Mouse (Mus musculus): ENCODE measurements around the gene Rimbp3. TPM values are rescaled to one million over a fixed set of nuclear protein-coding genes. Genes with fewer than 3 reads are reported as not detected.

Rimbp3 gene
- polyA plus RNA-seq, 1 experiment from 2014 or later, result 0.05 TPM

GRCm38 (mm10) chr16:17185475-17185874 is 22.9 kb upstream of the Rimbp3 start:
- no peak for DNase-seq (ENCODE audit: low read depth, low spot score)
- in situ Hi-C loops (cut with MboI; ENCODE audit: low pct_unique_long_range_greater_than_20kb), result no loop called here
- ATAC-seq, result no peak
- ChIA-PET POLR2A (no interaction called here), CTCF (no interaction called here)
- no peak for TF ChIP-seq CTCF (IDR thresholded peaks at IDR 0.05)
- H3K27me3 ChIP-seq, result no peaks in the 10 kb centered on the region

- no peak for ATAC-seq
- no peaks in the 10 kb centered on the region for H3K27me3 ChIP-seq
- TF ChIP-seq CTCF (IDR thresholded peaks at IDR 0.05), result no peak
- POLR2A ChIA-PET, result no interaction called here
- CTCF ChIA-PET, result no interaction called here
- no peak for DNase-seq (ENCODE audit: low read depth, low spot score)
- in situ Hi-C loops (cut with MboI; ENCODE audit: low pct_unique_long_range_greater_than_20kb), result no loop called here
Observed at GRCm38 (mm10) chr16:17193823-17194222, 14.6 kb upstream of the Rimbp3 start.

- in situ Hi-C loops (cut with MboI; ENCODE audit: low pct_unique_long_range_greater_than_20kb), result loop anchor here (5.0 kb wide), 2 partner anchors 68 to 82 kb away; partner anchors contain the start of gene Sdf2l1
- DNase-seq (ENCODE audit: low read depth, low spot score) (no peak), ATAC-seq (no peak)
- no peaks in the 10 kb centered on the region for H3K27me3 ChIP-seq
- ChIA-PET CTCF (interaction anchor here (1.1 kb wide), 1 partner anchor 9 kb away, joined by 3 read pairs; no protein-coding TSS in a partner anchor), POLR2A (interaction anchor here (0.6 to 1.0 kb wide), 2 partner anchors 9 to 75 kb away, joined by 3 to 4 read pairs; no protein-coding TSS in a partner anchor)
- no peak for TF ChIP-seq CTCF (IDR thresholded peaks at IDR 0.05)
Observed at GRCm38 (mm10) chr16:17200121-17200952, 8.1 kb upstream of the Rimbp3 start.

GRCm38 (mm10) chr16:17200953-17201707 is 7.3 kb upstream of the Rimbp3 start:
- H3K27me3 ChIP-seq, result no peaks in the 10 kb centered on the region
- DNase-seq (ENCODE audit: low read depth, low spot score) (no peak), ATAC-seq (peak; percentile 39)
- no peak for TF ChIP-seq CTCF (IDR thresholded peaks at IDR 0.05)
- ChIA-PET POLR2A (interaction anchor here (0.6 to 1.0 kb wide), 2 partner anchors 8 to 74 kb away, joined by 3 to 4 read pairs; no protein-coding TSS in a partner anchor), CTCF (no interaction called here)
- in situ Hi-C loops (cut with MboI; ENCODE audit: low pct_unique_long_range_greater_than_20kb), result loop anchor here (5.0 kb wide), 2 partner anchors 69 to 81 kb away; partner anchors contain the start of gene Sdf2l1

- DNase-seq (ENCODE audit: low read depth, low spot score), result no peak
- POLR2A ChIA-PET, result no interaction called here
- ATAC-seq, result no peak
- in situ Hi-C loops (cut with MboI; ENCODE audit: low pct_unique_long_range_greater_than_20kb), result loop anchor here (5.0 kb wide), 2 partner anchors 70 to 80 kb away; partner anchors contain the start of gene Sdf2l1
- CTCF ChIA-PET, result interaction anchor here (1.2 kb wide), 1 partner anchor 69 kb away, joined by 3 read pairs; no protein-coding TSS in a partner anchor
- no peak for TF ChIP-seq CTCF (IDR thresholded peaks at IDR 0.05)
- no peaks in the 10 kb centered on the region for H3K27me3 ChIP-seq
Observed at GRCm38 (mm10) chr16:17201977-17202376, 6.4 kb upstream of the Rimbp3 start.

- no peak for TF ChIP-seq CTCF (IDR thresholded peaks at IDR 0.05)
- DNase-seq (ENCODE audit: low read depth, low spot score) (no peak), ATAC-seq (no peak)
- in situ Hi-C loops (cut with MboI; ENCODE audit: low pct_unique_long_range_greater_than_20kb), result loop anchor here (5.0 kb wide), 2 partner anchors 70 to 80 kb away; partner anchors contain the start of gene Sdf2l1
- POLR2A ChIA-PET, result no interaction called here
- CTCF ChIA-PET, result interaction anchor here (1.2 kb wide), 1 partner anchor 68 kb away, joined by 3 read pairs; no protein-coding TSS in a partner anchor
- no peaks in the 10 kb centered on the region for H3K27me3 ChIP-seq
Observed at GRCm38 (mm10) chr16:17202549-17202948, 5.9 kb upstream of the Rimbp3 start, which contains the start of gene Ube2l3. TSS of gene Ube2l3 (minus strand) at chr16:17202649.

GRCm38 (mm10) chr16:17204990-17205389 is 3.4 kb upstream of the Rimbp3 start:
- ChIA-PET POLR2A (no interaction called here), CTCF (interaction anchor here (0.7 to 1.9 kb wide), 4 partner anchors 17 to 95 kb away, joined by 3 to 4 read pairs (median 3); no protein-coding TSS in a partner anchor)
- DNase-seq (ENCODE audit: low read depth, low spot score), result no peak
- H3K27me3 ChIP-seq, result no peaks in the 10 kb centered on the region
- TF ChIP-seq CTCF (IDR thresholded peaks at IDR 0.05), result no peak
- in situ Hi-C loops (cut with MboI; ENCODE audit: low pct_unique_long_range_greater_than_20kb), result loop anchor here (5.0 kb wide), 2 partner anchors 73 to 77 kb away; partner anchors contain the start of gene Sdf2l1
- ATAC-seq, result no peak

GRCm38 (mm10) chr16:17209404-17209960 is 1.1 kb downstream of the Rimbp3 start:
- POLR2A ChIA-PET, result interaction anchor here (1.2 to 1.4 kb wide), 2 partner anchors 9 to 40 kb away, joined by 3 read pairs; no protein-coding TSS in a partner anchor
- peak; percentile 25 for ATAC-seq

GRCm38 (mm10) chr16:17209981-17210838 is 1.8 kb downstream of the Rimbp3 start:
- DNase-seq (ENCODE audit: low read depth, low spot score) (no peak), ATAC-seq (peak; percentile 38)
- CTCF ChIA-PET, result interaction anchor here (0.7 to 5.6 kb wide), 20 partner anchors 10 to 104 kb away, joined by 3 to 39 read pairs (median 6); partner anchors contain the start of genes Hic2 and Tmem191c
- peaks cover 21% of the 10 kb centered on the region for H3K27me3 ChIP-seq
- TF ChIP-seq CTCF (IDR thresholded peaks at IDR 0.05), result no peak
- POLR2A ChIA-PET, result interaction anchor here (0.9 to 1.4 kb wide), 3 partner anchors 9 to 39 kb away, joined by 3 read pairs; no protein-coding TSS in a partner anchor
- in situ Hi-C loops (cut with MboI; ENCODE audit: low pct_unique_long_range_greater_than_20kb), result no loop called here

More at GRCm38 (mm10) chr16:17209404-17209960, 1.1 kb downstream of the Rimbp3 start:
- TF ChIP-seq CTCF (IDR thresholded peaks at IDR 0.05), result no peak
- CTCF ChIA-PET, result interaction anchor here (0.7 to 5.6 kb wide), 21 partner anchors 10 to 105 kb away, joined by 3 to 39 read pairs (median 6); partner anchors contain the start of genes Hic2 and Tmem191c
- peaks cover 20% of the 10 kb centered on the region for H3K27me3 ChIP-seq
- DNase-seq (ENCODE audit: low read depth, low spot score), result no peak
- in situ Hi-C loops (cut with MboI; ENCODE audit: low pct_unique_long_range_greater_than_20kb), result no loop called here

All from Patski (cell line).